Mouse (Mus musculus) urinary bladder, postnatal 25 days (tissue): ENCODE results near the gene Olfr871.
"Not testable (repeated sequence)": the region's sequence is repeated elsewhere in the genome, so short reads cannot be mapped to it uniquely, and the experiment has no call there.

Experiments used
- DNase-seq: peaks from one replicate; pipeline ENCODE4 v3.0.0; 2022; ENCODE audit warnings: low spot score

The Olfr871 gene

DNA sequence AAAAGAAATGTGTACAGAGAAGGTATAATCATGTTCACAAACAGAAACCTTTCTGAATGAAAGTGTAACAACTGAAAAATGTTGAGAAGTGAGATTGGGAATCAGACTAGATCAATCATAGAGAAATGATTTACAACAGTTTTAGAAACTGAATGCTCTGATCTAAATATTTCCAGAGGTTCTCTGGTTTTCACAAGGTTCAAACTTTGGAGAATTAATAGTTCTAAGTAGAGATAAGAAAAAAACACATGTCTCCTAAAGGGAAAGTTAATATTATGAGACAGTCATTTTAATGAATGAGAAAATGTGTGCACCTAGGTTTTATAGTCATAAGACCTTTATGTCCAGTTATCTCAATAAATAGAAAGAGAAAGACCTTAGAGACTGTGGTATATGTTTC, at the start of gene Olfr871:
Olfr871 (plus strand) TSS at position 301 of the 400 bp plus-strand sequence.
- no peak for DNase-seq

- no peak for DNase-seq
Observed at GRCm38 (mm10) chr9:20173957-20174356, 38.0 kb upstream of the Olfr871 start, which contains the start of gene Olfr870. Gene Olfr870 (minus strand): TSS chr9:20174057.

GRCm38 (mm10) chr9:20179463-20179862, 32.5 kb upstream of the Olfr871 start:
- DNase-seq, result no peak

GRCm38 (mm10) chr9:20202131-20202530, 9.9 kb upstream of the Olfr871 start:
- DNase-seq, result no peak

DNA sequence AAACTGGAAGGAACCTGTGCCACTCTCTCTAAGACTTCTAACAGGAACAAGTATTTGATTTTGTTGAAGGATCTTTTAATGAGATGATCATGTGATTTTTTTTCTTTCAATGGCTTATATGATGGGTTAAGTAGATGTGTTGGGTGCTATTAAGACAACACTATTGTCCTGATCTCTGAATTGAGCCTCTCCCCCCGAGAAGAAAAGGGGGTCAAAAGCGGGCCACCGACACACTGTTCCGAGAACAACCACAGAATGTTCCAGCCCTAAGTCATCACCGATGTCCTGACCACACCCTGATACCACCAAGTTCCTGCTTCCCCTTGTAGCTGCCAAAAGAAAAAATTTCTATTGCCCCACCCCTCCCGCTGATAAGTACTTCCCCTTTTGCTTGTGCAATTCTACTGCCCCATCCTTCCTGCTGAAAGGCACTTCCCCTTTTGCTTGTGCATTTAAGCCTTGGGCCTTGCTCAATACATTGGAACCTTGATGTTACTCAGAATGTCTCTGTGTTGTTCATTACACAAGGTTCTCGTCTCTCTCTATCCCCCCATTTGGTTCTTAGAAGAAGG, 8.5 kb upstream of the Olfr871 start:
- not testable (repeated sequence) for DNase-seq

- DNase-seq, result no peak
Observed at GRCm38 (mm10) chr9:20210812-20211211, 1.2 kb upstream of the Olfr871 start.

DNA sequence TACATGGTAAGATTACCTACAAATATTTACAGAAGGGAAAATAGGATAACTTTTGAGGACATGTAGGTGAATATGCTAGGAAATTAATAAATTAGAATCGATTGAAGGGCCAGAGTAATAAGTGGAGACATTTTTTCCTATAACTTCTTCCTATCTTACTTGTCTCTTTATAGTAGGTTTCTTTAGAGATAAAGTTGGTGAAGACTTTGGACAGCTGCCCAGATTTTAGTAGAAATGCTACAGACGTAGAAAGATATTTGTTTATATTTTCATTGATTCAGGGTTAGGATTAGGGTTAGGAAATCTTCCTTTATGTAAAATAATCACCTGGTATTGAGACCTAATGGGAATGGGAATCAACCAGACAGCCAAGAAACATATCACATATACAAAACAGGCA, 530 bp upstream of the Olfr871 start:
- DNase-seq, result no peak

- no peak for DNase-seq
Observed at GRCm38 (mm10) chr9:20236819-20237218, 24.8 kb downstream of the Olfr871 start, which contains the start of gene Olfr872. Gene Olfr872 (plus strand): TSS chr9:20237119.

- DNase-seq, result no peak
Observed at GRCm38 (mm10) chr9:20237378-20237777, 25.4 kb downstream of the Olfr871 start.
